Mouse (Mus musculus): ENCODE data around the gene Mfge8. TPM values are rescaled to one million over a fixed set of nuclear protein-coding genes. Genes with fewer than 3 reads are reported as not detected.

Mfge8 gene
- polyA plus RNA-seq, 1 experiment from 2014 or later, result 81.6 TPM

Other genes starting within 250 kb of the Mfge8 start
- gene Isg20, start 235.6 kb downstream of the Mfge8 start, polyA plus RNA-seq (2014; fragmentation: Nextera tagmentation; extraction: Ambion mirVana), result 0.45 and 0.49 TPM in 2 replicates
- gene Acan, start 95.6 kb downstream of the Mfge8 start, polyA plus RNA-seq (2014; fragmentation: Nextera tagmentation; extraction: Ambion mirVana), result 0.44 and 0.93 TPM in 2 replicates
- 1.2 and 2.7 TPM in 2 replicates for gene Hapln3, start 18.0 kb downstream of the Mfge8 start, polyA plus RNA-seq (2014; fragmentation: Nextera tagmentation; extraction: Ambion mirVana)
- gene Abhd2, start 124.1 kb upstream of the Mfge8 start, polyA plus RNA-seq (2014; fragmentation: Nextera tagmentation; extraction: Ambion mirVana), result 14.0 and 14.3 TPM in 2 replicates
- 0.50 and 1.1 TPM in 2 replicates for gene Rlbp1, start 238.0 kb upstream of the Mfge8 start, polyA plus RNA-seq (2014; fragmentation: Nextera tagmentation; extraction: Ambion mirVana)
- 16.5 and 16.6 TPM in 2 replicates for gene Fanci, start 242.9 kb upstream of the Mfge8 start, polyA plus RNA-seq (2014; fragmentation: Nextera tagmentation; extraction: Ambion mirVana)

Data from neural tube, embryonic 11.5 days (tissue).